Mouse (Mus musculus): ENCODE data around the gene Rab3a. TPM values are rescaled to one million over a fixed set of nuclear protein-coding genes. Genes with fewer than 3 reads are reported as not detected.

The Rab3a gene
- polyA plus RNA-seq, 1 experiment, result 7.8 TPM

GRCm38 (mm10) chr8:70719796-70720270, 34.6 kb upstream of the Rab3a start:
- no peak for TF ChIP-seq GATA1 (IDR thresholded peaks at IDR 0.05; ENCODE audit: borderline replicate concordance, low read length)
- no peak for TF ChIP-seq FLI1 (IDR thresholded peaks at IDR 0.05; ENCODE audit: low read length)
- H3K27me3 ChIP-seq (replicated peaks), result peaks cover 32% of the 10 kb centered on the region
- H3K9me3 ChIP-seq, result no peaks in the 10 kb centered on the region
- no peak overlapping the region for H3K4me3 ChIP-seq (replicated peaks)
- H3K36me3 ChIP-seq (replicated peaks; ENCODE audit: low read length), result no peaks in the 10 kb centered on the region
- peaks cover 29% of the 10 kb centered on the region for H3K4me1 ChIP-seq

- Histone ChIP-seq H3K4me3 (replicated peaks) (no peak overlapping the region), H3K4me1 (peaks cover 24% of the 10 kb centered on the region), H3K27me3 (replicated peaks) (peaks cover 26% of the 10 kb centered on the region), H3K9me3 (no peaks in the 10 kb centered on the region), H3K36me3 (replicated peaks; ENCODE audit: low read length) (no peaks in the 10 kb centered on the region)
- TF ChIP-seq GATA1 (IDR thresholded peaks at IDR 0.05; ENCODE audit: borderline replicate concordance, low read length), result no peak
Measured at GRCm38 (mm10) chr8:70720739-70721138, 33.7 kb upstream of the Rab3a start.

GRCm38 (mm10) chr8:70721601-70722000, 32.9 kb upstream of the Rab3a start:
- peaks cover 24% of the 10 kb centered on the region for H3K27me3 ChIP-seq (replicated peaks)
- H3K4me3 ChIP-seq (replicated peaks), result no peak overlapping the region
- H3K4me1 ChIP-seq, result peaks cover 25% of the 10 kb centered on the region
- no peaks in the 10 kb centered on the region for H3K9me3 ChIP-seq
- no peak for TF ChIP-seq FLI1 (IDR thresholded peaks at IDR 0.05; ENCODE audit: low read length)
- no peak for TF ChIP-seq GATA1 (IDR thresholded peaks at IDR 0.05; ENCODE audit: borderline replicate concordance, low read length)
- H3K36me3 ChIP-seq (replicated peaks; ENCODE audit: low read length), result no peaks in the 10 kb centered on the region

GRCm38 (mm10) chr8:70723486-70724210, 30.8 kb upstream of the Rab3a start, which contains the start of gene Pde4c:
Pde4c (plus strand) TSS chr8:70723720.
- Histone ChIP-seq H3K27me3 (replicated peaks) (peaks cover 34% of the 10 kb centered on the region), H3K4me3 (replicated peaks) (no peak within 1 kb of the TSS), H3K36me3 (replicated peaks; ENCODE audit: low read length) (no peaks in the 10 kb centered on the region), H3K4me1 (peaks cover 20% of the 10 kb centered on the region), H3K9me3 (no peaks in the 10 kb centered on the region)
- TF ChIP-seq GATA1 (IDR thresholded peaks at IDR 0.05; ENCODE audit: borderline replicate concordance, low read length), result no peak
- TF ChIP-seq FLI1 (IDR thresholded peaks at IDR 0.05; ENCODE audit: low read length), result no peak

- no peaks in the 10 kb centered on the region for H3K36me3 ChIP-seq (replicated peaks; ENCODE audit: low read length)
- peaks cover 19% of the 10 kb centered on the region for H3K4me1 ChIP-seq
- TF ChIP-seq FLI1 (IDR thresholded peaks at IDR 0.05; ENCODE audit: low read length) (no peak), GATA1 (IDR thresholded peaks at IDR 0.05; ENCODE audit: borderline replicate concordance, low read length) (no peak)
- H3K4me3 ChIP-seq (replicated peaks), result no peak overlapping the region
- H3K27me3 ChIP-seq (replicated peaks), result peaks cover 39% of the 10 kb centered on the region
- H3K9me3 ChIP-seq, result no peaks in the 10 kb centered on the region
Measured at GRCm38 (mm10) chr8:70724216-70724615, 30.3 kb upstream of the Rab3a start.

GRCm38 (mm10) chr8:70725792-70726447, 28.6 kb upstream of the Rab3a start:
- Histone ChIP-seq H3K4me1 (peaks cover 21% of the 10 kb centered on the region), H3K27me3 (replicated peaks) (peaks cover 54% of the 10 kb centered on the region), H3K9me3 (no peaks in the 10 kb centered on the region), H3K36me3 (replicated peaks; ENCODE audit: low read length) (no peaks in the 10 kb centered on the region), H3K4me3 (replicated peaks) (no peak overlapping the region)
- TF ChIP-seq FLI1 (IDR thresholded peaks at IDR 0.05; ENCODE audit: low read length) (no peak), GATA1 (IDR thresholded peaks at IDR 0.05; ENCODE audit: borderline replicate concordance, low read length) (no peak)

- Histone ChIP-seq H3K27me3 (replicated peaks) (peaks cover 62% of the 10 kb centered on the region), H3K9me3 (no peaks in the 10 kb centered on the region), H3K4me3 (replicated peaks) (no peak overlapping the region), H3K36me3 (replicated peaks; ENCODE audit: low read length) (no peaks in the 10 kb centered on the region), H3K4me1 (peaks cover 21% of the 10 kb centered on the region)
- TF ChIP-seq GATA1 (IDR thresholded peaks at IDR 0.05; ENCODE audit: borderline replicate concordance, low read length) (no peak), FLI1 (IDR thresholded peaks at IDR 0.05; ENCODE audit: low read length) (no peak)
Measured at GRCm38 (mm10) chr8:70726721-70727120, 27.8 kb upstream of the Rab3a start.

- Histone ChIP-seq H3K27me3 (replicated peaks) (peaks cover 71% of the 10 kb centered on the region), H3K9me3 (no peaks in the 10 kb centered on the region), H3K36me3 (replicated peaks; ENCODE audit: low read length) (no peaks in the 10 kb centered on the region), H3K4me1 (peaks cover 21% of the 10 kb centered on the region), H3K4me3 (replicated peaks) (peak overlapping the region; percentile 88)
- no peak for TF ChIP-seq FLI1 (IDR thresholded peaks at IDR 0.05; ENCODE audit: low read length)
- no peak for TF ChIP-seq GATA1 (IDR thresholded peaks at IDR 0.05; ENCODE audit: borderline replicate concordance, low read length)
Measured at GRCm38 (mm10) chr8:70729808-70730475, 24.5 kb upstream of the Rab3a start.

GRCm38 (mm10) chr8:70730956-70731355, 23.5 kb upstream of the Rab3a start:
- TF ChIP-seq FLI1 (IDR thresholded peaks at IDR 0.05; ENCODE audit: low read length), result no peak
- no peak for TF ChIP-seq GATA1 (IDR thresholded peaks at IDR 0.05; ENCODE audit: borderline replicate concordance, low read length)
- H3K4me1 ChIP-seq, result peaks cover 21% of the 10 kb centered on the region
- peaks cover 70% of the 10 kb centered on the region for H3K27me3 ChIP-seq (replicated peaks)
- H3K9me3 ChIP-seq, result no peaks in the 10 kb centered on the region
- H3K36me3 ChIP-seq (replicated peaks; ENCODE audit: low read length), result no peaks in the 10 kb centered on the region
- H3K4me3 ChIP-seq (replicated peaks), result no peak overlapping the region
